Mouse (Mus musculus): ENCODE results near the gene Fam129c. TPM values are rescaled to one million over a fixed set of nuclear protein-coding genes. Genes with fewer than 3 reads are reported as not detected.

Fam129c gene
- total RNA-seq, 2 experiments from 2014 or later: 3.8 TPM

- no peak for DNase-seq (ENCODE audit: low spot score in 2 of 2)
- H3K27ac ChIP-seq: peak overlapping the region; percentile 52
- no peak for TF ChIP-seq CTCF (conservative IDR thresholded peaks at IDR 0.05)
- H3K4me3 ChIP-seq: peak overlapping the region; percentile 58
Observed at GRCm38 (mm10) chr8:71628396-71629095, 31.1 kb downstream of the Fam129c start.

GRCm38 (mm10) chr8:71629096-71629697 lies 31.7 kb downstream of the Fam129c start:
- H3K4me3 ChIP-seq: peak overlapping the region; percentile 58
- H3K27ac ChIP-seq: peak overlapping the region; percentile 52
- DNase-seq (ENCODE audit: low spot score in 2 of 2): peak; percentile 88 to 90
- peak; percentile 71 for TF ChIP-seq CTCF (conservative IDR thresholded peaks at IDR 0.05)

DNA sequence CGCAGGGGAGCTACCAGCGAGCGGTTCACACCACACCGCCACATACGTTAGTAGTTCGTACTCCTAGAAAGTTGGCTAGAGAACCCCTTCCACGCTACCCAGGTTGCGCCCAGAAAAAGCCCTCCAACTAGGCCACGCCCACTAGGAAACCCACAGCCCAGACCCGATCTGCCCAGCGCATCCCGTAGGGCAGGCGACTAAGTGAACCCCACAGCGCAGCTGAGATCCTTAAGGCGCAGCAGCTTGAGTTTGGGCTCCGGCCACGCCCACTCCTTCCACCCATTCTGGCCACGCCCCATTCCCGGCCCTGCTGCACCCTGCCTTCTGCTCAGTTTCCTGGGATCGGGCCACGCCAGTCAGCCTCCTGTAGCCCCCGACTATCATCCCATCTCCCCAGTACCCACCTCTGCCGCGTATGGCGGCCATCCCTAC lies 32.3 kb downstream of the Fam129c start:
- DNase-seq (ENCODE audit: low spot score in 2 of 2): no peak
- Histone ChIP-seq H3K4me3 (peak overlapping the region; percentile 58), H3K27ac (no peak overlapping the region)
- no peak for TF ChIP-seq CTCF (conservative IDR thresholded peaks at IDR 0.05)

- DNase-seq (ENCODE audit: low spot score in 2 of 2): no peak
- Histone ChIP-seq H3K27ac (no peak overlapping the region), H3K4me3 (no peak overlapping the region)
- TF ChIP-seq CTCF (conservative IDR thresholded peaks at IDR 0.05): no peak
Observed at GRCm38 (mm10) chr8:71630761-71631160, 33.3 kb downstream of the Fam129c start.

- Histone ChIP-seq H3K4me3 (no peak overlapping the region), H3K27ac (no peak overlapping the region)
- no peak for TF ChIP-seq CTCF (conservative IDR thresholded peaks at IDR 0.05)
- no peak for DNase-seq (ENCODE audit: low spot score in 2 of 2)
Observed at GRCm38 (mm10) chr8:71631897-71632296, 34.4 kb downstream of the Fam129c start.

DNA sequence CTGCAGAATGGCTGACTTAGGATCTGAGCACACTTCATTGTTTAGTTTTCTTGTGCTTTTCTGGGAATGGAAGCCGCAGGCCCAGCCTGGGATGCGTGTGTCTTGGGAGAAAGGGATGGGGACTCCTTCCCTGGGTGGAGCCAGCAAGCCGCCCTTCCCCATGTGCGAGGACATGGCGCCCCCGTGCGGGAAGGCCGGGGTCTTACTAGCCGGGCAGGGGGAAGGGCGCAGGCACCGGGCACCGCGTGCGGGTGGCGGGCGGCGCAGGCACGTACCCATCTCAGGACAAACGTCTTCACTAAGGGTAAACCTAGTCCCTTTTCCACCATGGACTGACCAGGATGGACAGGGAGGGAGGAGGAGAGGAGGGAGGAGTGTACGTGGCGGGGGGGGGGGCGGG lies 35.7 kb downstream of the Fam129c start:
- TF ChIP-seq CTCF (conservative IDR thresholded peaks at IDR 0.05): peak; percentile 64
- no peak for DNase-seq (ENCODE audit: low spot score in 2 of 2)
- Histone ChIP-seq H3K27ac (no peak overlapping the region), H3K4me3 (no peak overlapping the region)

GRCm38 (mm10) chr8:71633981-71634667 lies 36.7 kb downstream of the Fam129c start:
- no peak for TF ChIP-seq CTCF (conservative IDR thresholded peaks at IDR 0.05)
- no peak for DNase-seq (ENCODE audit: low spot score in 2 of 2)
- no peak overlapping the region for H3K27ac ChIP-seq
- H3K4me3 ChIP-seq: no peak overlapping the region

GRCm38 (mm10) chr8:71637149-71638095 lies 40.0 kb downstream of the Fam129c start:
- TF ChIP-seq CTCF (conservative IDR thresholded peaks at IDR 0.05): no peak
- no peak overlapping the region for H3K4me3 ChIP-seq
- no peak for DNase-seq (ENCODE audit: low spot score in 2 of 2)
- H3K27ac ChIP-seq: no peak overlapping the region

GRCm38 (mm10) chr8:71638321-71638720 lies 40.9 kb downstream of the Fam129c start:
- Histone ChIP-seq H3K27ac (no peak overlapping the region), H3K4me3 (no peak overlapping the region)
- no peak for DNase-seq (ENCODE audit: low spot score in 2 of 2)
- TF ChIP-seq CTCF (conservative IDR thresholded peaks at IDR 0.05): no peak

DNA sequence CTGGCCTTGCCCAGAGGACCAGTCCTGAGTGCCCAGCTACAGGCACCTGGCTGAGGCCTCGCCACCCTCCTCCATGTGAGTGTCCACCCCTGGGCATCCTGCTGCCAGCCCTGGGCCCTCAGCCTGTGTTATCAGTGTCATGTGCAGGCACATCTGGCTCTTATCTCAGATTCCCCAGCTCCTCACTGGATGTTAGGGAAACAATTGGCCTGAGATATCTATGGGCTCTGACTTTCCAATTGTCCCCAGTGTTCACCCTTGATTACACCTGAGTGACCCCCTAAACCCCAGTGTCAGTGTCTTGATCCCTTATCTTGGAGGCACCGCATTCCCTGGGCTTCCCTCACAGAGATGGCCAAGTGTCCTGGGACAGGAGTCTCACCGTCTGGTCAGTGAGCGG lies 41.9 kb downstream of the Fam129c start:
- Histone ChIP-seq H3K4me3 (no peak overlapping the region), H3K27ac (no peak overlapping the region)
- TF ChIP-seq CTCF (conservative IDR thresholded peaks at IDR 0.05): no peak
- DNase-seq (ENCODE audit: low spot score in 2 of 2): no peak

DNA sequence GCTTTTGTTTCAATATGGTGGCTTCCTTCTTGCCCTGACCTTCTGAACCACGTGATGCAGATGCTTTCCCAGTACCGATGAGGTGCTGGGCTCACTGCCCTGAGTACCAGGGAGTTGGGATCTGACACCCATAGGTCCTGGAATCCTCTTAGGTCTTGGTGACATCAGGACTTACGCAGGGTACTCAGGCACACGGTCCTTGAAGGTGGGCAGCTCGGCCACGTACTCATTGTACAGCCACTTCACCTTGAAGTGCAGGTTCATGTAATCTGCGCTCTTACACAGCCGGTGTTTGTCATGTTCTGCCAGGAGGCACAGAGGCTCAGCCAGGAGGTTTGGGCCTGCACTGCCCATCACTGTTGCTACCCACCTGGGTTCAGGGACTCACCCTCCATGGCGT lies 48.1 kb downstream of the Fam129c start:
- no peak for DNase-seq (ENCODE audit: low spot score in 2 of 2)
- no peak overlapping the region for H3K4me3 ChIP-seq
- no peak overlapping the region for H3K27ac ChIP-seq
- TF ChIP-seq CTCF (conservative IDR thresholded peaks at IDR 0.05): no peak

DNA sequence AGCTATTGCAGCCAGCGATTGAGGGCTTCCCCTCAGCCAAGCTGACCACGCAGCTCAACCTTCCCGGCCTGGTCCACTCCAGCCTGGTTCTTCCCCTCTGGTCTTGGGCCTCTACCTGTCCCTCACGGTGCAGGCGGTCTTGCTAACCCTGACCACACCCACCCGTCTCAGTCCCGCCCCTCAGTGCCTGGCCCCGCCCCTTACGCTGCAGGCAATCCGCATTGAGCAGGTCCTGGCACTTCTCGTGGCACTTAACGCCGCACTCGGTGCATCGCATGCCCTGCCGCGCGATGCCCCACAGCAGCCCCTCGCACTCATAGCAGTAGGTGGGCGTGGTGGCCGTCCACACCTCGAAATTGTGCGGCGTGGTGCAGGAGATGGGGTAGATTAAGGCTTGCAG lies 57.2 kb downstream of the Fam129c start:
- no peak for TF ChIP-seq CTCF (conservative IDR thresholded peaks at IDR 0.05)
- DNase-seq (ENCODE audit: low spot score in 2 of 2): no peak
- H3K4me3 ChIP-seq: no peak overlapping the region
- H3K27ac ChIP-seq: no peak overlapping the region

Small RNAs within 50 kb of the gene (microRNA-seq; reads per million reads assigned to microRNA genes)
- gene Mir6769b: 29.4 to 32.6 reads per million in 2 experiments

Other genes with a start within 250 kb of the Fam129c start
- 100 to 1,000 TPM; 107 to 117 TPM for gene Use1, start 230.8 kb upstream of the Fam129c start, total RNA-seq (2021)
- gene Ocel1, start 226.3 kb upstream of the Fam129c start, total RNA-seq (2021): 10 to 100 TPM; 15.4 to 15.9 TPM
- gene Nr2f6, start 215.7 kb upstream of the Fam129c start, total RNA-seq (2021): 10 to 100 TPM; 41.9 TPM
- gene Ushbp1, start 201.8 kb upstream of the Fam129c start, total RNA-seq (2021): 1 to 10 TPM; 3.3 to 4.3 TPM
- 100 to 1,000 TPM in 1 of 2 experiments, 10 to 100 TPM in 1; 98.3 to 102 TPM for gene Babam1, start 200.8 kb upstream of the Fam129c start, total RNA-seq (2021)
- under 1 TPM; 0.67 to 0.88 TPM for gene Ankle1, start 191.6 kb upstream of the Fam129c start, total RNA-seq (2021)
- 100 to 1,000 TPM; 260 to 270 TPM for gene Abhd8, start 134.0 kb upstream of the Fam129c start, total RNA-seq (2021)
- 10 to 100 TPM; 39.7 to 45.4 TPM for gene Mrpl34, start 132.7 kb upstream of the Fam129c start, total RNA-seq (2021)
- gene Dda1, start 128.4 kb upstream of the Fam129c start, total RNA-seq (2021): 10 to 100 TPM; 83.2 to 89.7 TPM
- 10 to 100 TPM; 52.9 to 55.3 TPM for gene Ano8, start 111.7 kb upstream of the Fam129c start, total RNA-seq (2021)
- gene Gtpbp3, start 109.5 kb upstream of the Fam129c start, total RNA-seq (2021): 10 to 100 TPM; 28.7 to 32.1 TPM
- 1 to 10 TPM; 7.3 to 7.7 TPM for gene Plvap, start 85.9 kb upstream of the Fam129c start, total RNA-seq (2021)
- gene Ccdc194, start 71.9 kb upstream of the Fam129c start, total RNA-seq (2021): not detected
- 1 to 10 TPM; 3.4 to 5.0 TPM for gene Bst2, start 60.2 kb upstream of the Fam129c start, total RNA-seq (2021)
- gene Mvb12a, start 54.7 kb upstream of the Fam129c start, total RNA-seq (2021): 10 to 100 TPM; 33.8 to 34.9 TPM
- under 1 TPM; 0.22 to 0.31 TPM for gene Tmem221, start 38.8 kb upstream of the Fam129c start, total RNA-seq (2021)
- not detected for gene Nxnl1, start 31.0 kb upstream of the Fam129c start, total RNA-seq (2021)
- gene Slc27a1, start 28.8 kb upstream of the Fam129c start, total RNA-seq (2021): 100 to 1,000 TPM; 125 to 126 TPM
- 10 to 100 TPM; 27.5 to 34.4 TPM for gene Pgls, start 5.5 kb upstream of the Fam129c start, total RNA-seq (2021)
- 10 to 100 TPM; 52.4 to 60.1 TPM for gene Colgalt1, start 13.3 kb downstream of the Fam129c start, total RNA-seq (2021)
- 100 to 1,000 TPM; 263 to 264 TPM for gene Unc13a, start 74.1 kb downstream of the Fam129c start, total RNA-seq (2021)
- 1 to 10 TPM; 5.3 TPM for gene Jak3, start 78.6 kb downstream of the Fam129c start, total RNA-seq (2021)
- 1 to 10 TPM in 1 of 2 experiments, not detected in 1; 2.1 TPM for gene Insl3, start 91.6 kb downstream of the Fam129c start, total RNA-seq (2021)
- gene B3gnt3, start 104.1 kb downstream of the Fam129c start, total RNA-seq (2021): under 1 TPM; 0.72 to 0.81 TPM
- 100 to 1,000 TPM; 101 to 112 TPM for gene Fcho1, start 128.1 kb downstream of the Fam129c start, total RNA-seq (2021)